Mouse (Mus musculus) brain, embryonic 14.5 days (tissue): ENCODE data around the gene Ddx39. TPM values are rescaled to one million over a fixed set of nuclear protein-coding genes. Genes with fewer than 3 reads are reported as not detected.

ENCODE experiments used
- DNase-seq: peaks from one replicate; pipeline ENCODE4 v3.0.0-alpha.2; 2011; ENCODE audit warnings: low read depth
- CTCF ChIP-seq: fragments of 200-500 bp; IDR thresholded peaks from 2 replicates; pipeline ENCODE4 v1.5.1; 2012; ENCODE audit warnings: inconsistent platforms, mild to moderate bottlenecking, moderate library complexity, borderline replicate concordance; ENCODE audit not compliant: insufficient read depth, insufficient read length; ENCODE audit errors: extremely low read depth
- POLR2A ChIP-seq: fragments of 200-500 bp; IDR thresholded peaks from 2 replicates; pipeline ENCODE4 v1.6.1; 2012; ENCODE audit warnings: mild to moderate bottlenecking, inconsistent platforms, borderline replicate concordance; ENCODE audit not compliant: poor library complexity, insufficient read depth, insufficient read length, severe bottlenecking; ENCODE audit errors: extremely low read depth
- polyA plus RNA-seq: library from polyadenylated mRNA; depleted of rRNA; stranded (reverse); fragments of >200 nt; gene quantifications from 2 replicates; pipeline ENCODE4 v1.2.3, GENCODE M21; 2012

Ddx39 gene
- polyA plus RNA-seq, 1 experiment = 74.5 TPM

- DNase-seq = no peak
- TF ChIP-seq POLR2A = no peak
- TF ChIP-seq CTCF = no peak
Observed at GRCm38 (mm10) chr8:83714676-83715030, 324 bp upstream of the Ddx39 start.

- TF ChIP-seq POLR2A (no peak), CTCF (no peak)
- no peak for DNase-seq
Observed at GRCm38 (mm10) chr8:83715771-83716170, 794 bp downstream of the Ddx39 start.

- DNase-seq = no peak
- TF ChIP-seq POLR2A = no peak
- TF ChIP-seq CTCF = no peak
Observed at GRCm38 (mm10) chr8:83716563-83716962, 1.6 kb downstream of the Ddx39 start.

- TF ChIP-seq CTCF (no peak), POLR2A (no peak)
- DNase-seq = no peak
Observed at GRCm38 (mm10) chr8:83719048-83719447, 4.1 kb downstream of the Ddx39 start.

GRCm38 (mm10) chr8:83719693-83720092 lies 4.7 kb downstream of the Ddx39 start:
- TF ChIP-seq CTCF = no peak
- no peak for TF ChIP-seq POLR2A
- no peak for DNase-seq

GRCm38 (mm10) chr8:83721405-83722025 lies 6.5 kb downstream of the Ddx39 start:
- no peak for DNase-seq

GRCm38 (mm10) chr8:83722631-83723030 lies 7.7 kb downstream of the Ddx39 start:
- DNase-seq = no peak
- TF ChIP-seq CTCF (no peak), POLR2A (no peak)

More at GRCm38 (mm10) chr8:83721405-83722025, 6.5 kb downstream of the Ddx39 start:
- TF ChIP-seq POLR2A (no peak), CTCF (no peak)

- DNase-seq = no peak
- TF ChIP-seq POLR2A (no peak), CTCF (no peak)
Observed at GRCm38 (mm10) chr8:83723447-83724083, 8.6 kb downstream of the Ddx39 start.

- DNase-seq = peak; percentile 76
- TF ChIP-seq POLR2A (no peak), CTCF (peak; percentile 84)
Observed at GRCm38 (mm10) chr8:83724697-83725482, 9.9 kb downstream of the Ddx39 start.

GRCm38 (mm10) chr8:83725521-83726102 lies 10.6 kb downstream of the Ddx39 start:
- TF ChIP-seq CTCF = no peak
- no peak for TF ChIP-seq POLR2A
- no peak for DNase-seq
